In genomic region chr7:97578361-97579066, GRCm38 (mm10) we compare ENCODE assay signal across 8 mouse cellular contexts. TPM values are rescaled to one million over a fixed set of nuclear protein-coding genes. Genes with fewer than 3 reads are reported as not detected.
A peak's percentile ranks its signal among the peaks of the same experiment; 100 is the strongest.
DNase-seq lines count a peak whose midpoint lies in the region; ATAC-seq and TF ChIP-seq lines count a peak whose summit lies in the region.

No protein-coding gene starts in this region.

- DNase-seq in ovary, postnatal 36 days (ENCODE audit: low spot score): peak; percentile 32
- DNase-seq in ovary, adult 18-20 months (ENCODE audit: low spot score): no peak
- peak; percentile 22 for DNase-seq in embryo, embryonic 9.5 days (ENCODE audit: extremely low spot score)
- peak; percentile 49 for DNase-seq in heart, adult 8-10 months (ENCODE audit: low spot score)
- peak; percentile 54 for DNase-seq in limb, embryonic 14.5 days (ENCODE audit: low spot score)
- peak; percentile 50 for DNase-seq in midbrain, postnatal 0 days (ENCODE audit: low spot score)
- peak; percentile 34 for DNase-seq in thymus, adult 2 months

- WGBS in kidney, embryonic 14.5 days: 28% methylated on average over 8 of the region's 8 CpGs
- 29% methylated on average over 8 of the region's 8 CpGs for WGBS in limb, embryonic 14.5 days
- WGBS in midbrain, postnatal 0 days: 31% methylated on average over 8 of the region's 8 CpGs
- WGBS in thymus, adult 2 months: 29% methylated on average over 8 of the region's 8 CpGs

- peak overlapping the region; percentile 57 for H3K9ac ChIP-seq in kidney, embryonic 14.5 days (ENCODE audit: low read depth, low read length)
- H3K9ac ChIP-seq in limb, embryonic 14.5 days (ENCODE audit: low read depth, low read length, severe bottlenecking): peak overlapping the region; percentile 99
- H3K9ac ChIP-seq in midbrain, postnatal 0 days (replicated peaks; ENCODE audit: low read length, poor library complexity, severe bottlenecking): peak overlapping the region; percentile 99

- H3K36me3 ChIP-seq in kidney, embryonic 14.5 days (ENCODE audit: control insufficient read depth, insufficient read depth, low read length): no peaks in the 10 kb centered on the region; the same call in 1 of the 2 replicates
- H3K36me3 ChIP-seq in limb, embryonic 14.5 days (ENCODE audit: control insufficient read depth, insufficient read depth, low read length): peaks cover 13% of the 10 kb centered on the region
- no peaks in the 10 kb centered on the region; the same call in 1 of the 2 replicates for H3K36me3 ChIP-seq in midbrain, postnatal 0 days (ENCODE audit: insufficient read depth, low read length)
- no peaks in the 10 kb centered on the region for H3K36me3 ChIP-seq in thymus, adult 2 months (ENCODE audit: control insufficient read depth, insufficient read depth, low read length)

- no peaks in the 10 kb centered on the region; the same call in 1 of the 2 replicates for H3K9me3 ChIP-seq in kidney, embryonic 14.5 days (ENCODE audit: control insufficient read depth, low read length)
- no peaks in the 10 kb centered on the region for H3K9me3 ChIP-seq in limb, embryonic 14.5 days (ENCODE audit: control insufficient read depth, low read length)
- no peaks in the 10 kb centered on the region for H3K9me3 ChIP-seq in midbrain, postnatal 0 days (ENCODE audit: low read length)

- peak; percentile 2; the same call in 1 of the 2 replicates for ATAC-seq in kidney, embryonic 14.5 days (ENCODE audit: low FRiP score, low TSS enrichment)
- ATAC-seq in limb, embryonic 14.5 days (ENCODE audit: low FRiP score, low read depth): no peak
- ATAC-seq in midbrain, postnatal 0 days (ENCODE audit: low FRiP score): no peak

- H3K27me3 ChIP-seq in kidney, embryonic 14.5 days (ENCODE audit: control insufficient read depth, insufficient read depth, low read length): no peaks in the 10 kb centered on the region
- no peaks in the 10 kb centered on the region for H3K27me3 ChIP-seq in limb, embryonic 14.5 days (ENCODE audit: control insufficient read depth, insufficient read depth, low read length)
- no peaks in the 10 kb centered on the region for H3K27me3 ChIP-seq in midbrain, postnatal 0 days (ENCODE audit: insufficient read depth, low read length)
- H3K27me3 ChIP-seq in thymus, adult 2 months (ENCODE audit: control insufficient read depth, insufficient read depth, low read length): no peaks in the 10 kb centered on the region

- peak overlapping the region; percentile 74 for H3K4me2 ChIP-seq in kidney, embryonic 14.5 days (replicated peaks; ENCODE audit: low read depth, low read length)
- peak overlapping the region; percentile 76 for H3K4me2 ChIP-seq in limb, embryonic 14.5 days (replicated peaks; ENCODE audit: low read depth, low read length, severe bottlenecking)
- peak overlapping the region; percentile 64 for H3K4me2 ChIP-seq in midbrain, postnatal 0 days (ENCODE audit: low read depth, low read length, poor library complexity, severe bottlenecking)

- peak overlapping the region; percentile 99 for H3K4me3 ChIP-seq in kidney, embryonic 14.5 days (ENCODE audit: low read length)
- peak overlapping the region; percentile 100 for H3K4me3 ChIP-seq in limb, embryonic 14.5 days (replicated peaks; ENCODE audit: low read length)
- peak overlapping the region; percentile 82 for H3K4me3 ChIP-seq in midbrain, postnatal 0 days (ENCODE audit: low read depth, low read length)
- H3K4me3 ChIP-seq in thymus, adult 2 months (ENCODE audit: control insufficient read depth, insufficient read depth, low read length): peak overlapping the region; percentile 93

- TF ChIP-seq POLR2A in limb, embryonic 14.5 days (IDR thresholded peaks at IDR 0.05; ENCODE audit: borderline replicate concordance, extremely low read depth, insufficient read depth, insufficient read length): no peak
- no peak for TF ChIP-seq POLR2A in thymus, adult 2 months (IDR thresholded peaks at IDR 0.05; ENCODE audit: control insufficient read depth, extremely low read depth, insufficient read depth, low read length, poor library complexity)

- H3K4me1 ChIP-seq in kidney, embryonic 14.5 days (ENCODE audit: control insufficient read depth, insufficient read depth, low read length): peaks cover 4% of the 10 kb centered on the region
- peaks cover 7% of the 10 kb centered on the region; the same call in 1 of the 2 replicates for H3K4me1 ChIP-seq in limb, embryonic 14.5 days (ENCODE audit: control insufficient read depth, insufficient read depth, low read length)
- 0 out of 2 replicates have a peak, but pooled peaks cover 2% of the 10 kb centered on the region for H3K4me1 ChIP-seq in midbrain, postnatal 0 days (ENCODE audit: insufficient read depth, low read length)
- peaks cover 5% of the 10 kb centered on the region; the same call in 1 of the 2 replicates for H3K4me1 ChIP-seq in thymus, adult 2 months (replicated peaks; ENCODE audit: control insufficient read depth, insufficient read depth, low read length)

- TF ChIP-seq CTCF in midbrain, postnatal 0 days (IDR thresholded peaks at IDR 0.05): no peak
- TF ChIP-seq CTCF in thymus, adult 2 months (IDR thresholded peaks at IDR 0.05; ENCODE audit: borderline replicate concordance, control insufficient read depth, extremely low read depth, insufficient read depth, low read length, poor library complexity): no peak

- peak overlapping the region; percentile 44 for H3K27ac ChIP-seq in kidney, embryonic 14.5 days (ENCODE audit: low read depth, low read length)
- H3K27ac ChIP-seq in limb, embryonic 14.5 days (replicated peaks; ENCODE audit: low read depth, low read length): peak overlapping the region; percentile 98
- H3K27ac ChIP-seq in midbrain, postnatal 0 days (ENCODE audit: low read depth, low read length): peak overlapping the region; percentile 99
- peak overlapping the region; percentile 66; the same call in 1 of the 2 replicates for H3K27ac ChIP-seq in thymus, adult 2 months (ENCODE audit: control insufficient read depth, insufficient read depth, low read length)

RNA-seq across cellular contexts. Expression of gene Aamdc, which starts 0.8 kb away (rescaled TPM):
- total RNA-seq in heart, adult 8-10 months (2022): 10 to 100 TPM; 60.2 to 71.0 (median 63.5) TPM
- 44.4 and 50.8 TPM in 2 replicates for polyA plus RNA-seq in kidney, embryonic 14.5 days (2014; fragmentation: Nextera tagmentation; extraction: Ambion mirVana)
- polyA plus RNA-seq in limb, embryonic 14.5 days (2012; rRNA removed): 41.1 and 57.3 TPM in 2 replicates
- 81.0 and 85.1 TPM in 2 replicates for polyA plus RNA-seq in limb, embryonic 14.5 days (2014; fragmentation: Nextera tagmentation; extraction: Ambion mirVana)
- 19.4 and 26.1 TPM in 2 replicates for total RNA-seq in midbrain, postnatal 0 days (2014; rRNA removed)
- 53.2 and 57.5 TPM in 2 replicates for polyA plus RNA-seq in midbrain, postnatal 0 days (2015; fragmentation: Nextera tagmentation; extraction: Ambion mirVana)
- polyA plus RNA-seq in thymus, adult 2 months (2012; rRNA removed): 17.8 and 20.0 TPM in 2 replicates

RNA-seq across cellular contexts. Expression of gene Rsf1, which starts 1.2 kb away (rescaled TPM):
- 10 to 100 TPM; 13.5 to 16.9 (median 15.0) TPM for total RNA-seq in heart, adult 8-10 months (2022)
- 19.0 and 28.4 TPM in 2 replicates for polyA plus RNA-seq in kidney, embryonic 14.5 days (2014; fragmentation: Nextera tagmentation; extraction: Ambion mirVana)
- polyA plus RNA-seq in limb, embryonic 14.5 days (2012; rRNA removed): 8.9 and 12.2 TPM in 2 replicates
- polyA plus RNA-seq in limb, embryonic 14.5 days (2014; fragmentation: Nextera tagmentation; extraction: Ambion mirVana): 19.8 and 24.4 TPM in 2 replicates
- total RNA-seq in midbrain, postnatal 0 days (2014; rRNA removed): 19.8 and 25.9 TPM in 2 replicates
- 22.0 and 27.4 TPM in 2 replicates for polyA plus RNA-seq in midbrain, postnatal 0 days (2015; fragmentation: Nextera tagmentation; extraction: Ambion mirVana)
- polyA plus RNA-seq in thymus, adult 2 months (2012; rRNA removed): 4.6 and 5.8 TPM in 2 replicates

Comparison
In these comparisons a context has a peak if more than half of its experiments do, and no peak if none do; other contexts are left out.
1. H3K27ac ChIP-seq: peak in every context shown above with its lines; median percentile 99 in midbrain, postnatal 0 days; 98 in limb, embryonic 14.5 days; 66 in thymus, adult 2 months; 44 in kidney, embryonic 14.5 days.